Mouse (Mus musculus): Measurements from ENCODE around the gene Antxr2.

Antxr2 gene

GRCm38 (mm10) chr5:97995881-97996280, 35.0 kb downstream of the Antxr2 start:
- no peak for DNase-seq (ENCODE audit: low read depth, low spot score)

- no peak for DNase-seq (ENCODE audit: low read depth, low spot score)
Measured at GRCm38 (mm10) chr5:97986656-97987294, 44.1 kb downstream of the Antxr2 start.

GRCm38 (mm10) chr5:97983375-97983774, 47.5 kb downstream of the Antxr2 start:
- no peak for DNase-seq (ENCODE audit: low read depth, low spot score)

GRCm38 (mm10) chr5:97980472-97980871, 50.4 kb downstream of the Antxr2 start:
- DNase-seq (ENCODE audit: low read depth, low spot score) = no peak

- no peak for DNase-seq (ENCODE audit: low read depth, low spot score)
Measured at GRCm38 (mm10) chr5:97973293-97973692, 57.5 kb downstream of the Antxr2 start.

GRCm38 (mm10) chr5:97972029-97972428, 58.8 kb downstream of the Antxr2 start:
- DNase-seq (ENCODE audit: low read depth, low spot score) = no peak

- DNase-seq (ENCODE audit: low read depth, low spot score) = no peak
Measured at GRCm38 (mm10) chr5:97971236-97971635, 59.6 kb downstream of the Antxr2 start.

- DNase-seq (ENCODE audit: low read depth, low spot score) = no peak
Measured at GRCm38 (mm10) chr5:97967044-97967443, 63.8 kb downstream of the Antxr2 start.

GRCm38 (mm10) chr5:97966101-97966500, 64.7 kb downstream of the Antxr2 start:
- DNase-seq (ENCODE audit: low read depth, low spot score) = no peak

- no peak for DNase-seq (ENCODE audit: low read depth, low spot score)
Measured at GRCm38 (mm10) chr5:97964444-97964843, 66.4 kb downstream of the Antxr2 start.

GRCm38 (mm10) chr5:97962512-97962911, 68.3 kb downstream of the Antxr2 start:
- no peak for DNase-seq (ENCODE audit: low read depth, low spot score)

GRCm38 (mm10) chr5:97961786-97962185, 69.1 kb downstream of the Antxr2 start:
- DNase-seq (ENCODE audit: low read depth, low spot score) = no peak

GRCm38 (mm10) chr5:97959651-97960050, 71.2 kb downstream of the Antxr2 start:
- no peak for DNase-seq (ENCODE audit: low read depth, low spot score)

- DNase-seq (ENCODE audit: low read depth, low spot score) = no peak
Measured at GRCm38 (mm10) chr5:97959010-97959409, 71.8 kb downstream of the Antxr2 start.

GRCm38 (mm10) chr5:97957501-97957900, 73.3 kb downstream of the Antxr2 start:
- DNase-seq (ENCODE audit: low read depth, low spot score) = no peak

- DNase-seq (ENCODE audit: low read depth, low spot score) = no peak
Measured at GRCm38 (mm10) chr5:97954193-97954772, 76.6 kb downstream of the Antxr2 start.

GRCm38 (mm10) chr5:97953241-97953920, 77.5 kb downstream of the Antxr2 start:
- peak; percentile 74 for DNase-seq (ENCODE audit: low read depth, low spot score)

- DNase-seq (ENCODE audit: low read depth, low spot score) = no peak
Measured at GRCm38 (mm10) chr5:97947261-97947660, 83.6 kb downstream of the Antxr2 start.

- no peak for DNase-seq (ENCODE audit: low read depth, low spot score)
Measured at GRCm38 (mm10) chr5:97946236-97946635, 84.6 kb downstream of the Antxr2 start.

- no peak for DNase-seq (ENCODE audit: low read depth, low spot score)
Measured at GRCm38 (mm10) chr5:97935140-97936129, 95.4 kb downstream of the Antxr2 start.

GRCm38 (mm10) chr5:97917654-97918053, 113.2 kb downstream of the Antxr2 start:
- no peak for DNase-seq (ENCODE audit: low read depth, low spot score)

- no peak for DNase-seq (ENCODE audit: low read depth, low spot score)
Measured at GRCm38 (mm10) chr5:97914890-97915289, 116.0 kb downstream of the Antxr2 start.

All from brain, embryonic 18.5 days (tissue).